Mouse (Mus musculus) forebrain, embryonic 16.5 days (tissue): ENCODE data around the gene Psmc3ip. TPM values are rescaled to one million over a fixed set of nuclear protein-coding genes. Genes with fewer than 3 reads are reported as not detected.

ENCODE experiments used
- ATAC-seq: fragments of 200-750 bp; cut with Nextera tagmentation; 2 replicates; pipeline ENCODE4 v1.8.0; 2017; ENCODE audit warnings: mild to moderate bottlenecking, moderate library complexity
- H3K27ac ChIP-seq: fragments of 300-500 bp; sonication (generic); 2 replicates; pipeline ENCODE4 v1.5.1; 2014; ENCODE audit warnings: low read length, control low read depth
- H3K27me3 ChIP-seq: fragments of 300-500 bp; sonication (generic); replicated peaks from 2 replicates; pipeline ENCODE4 v1.6.1; 2014; ENCODE audit warnings: low read length; ENCODE audit not compliant: control insufficient read depth, insufficient read depth
- H3K36me3 ChIP-seq: fragments of 300-500 bp; sonication (generic); 2 replicates; pipeline ENCODE4 v1.6.1; 2014; ENCODE audit not compliant: control insufficient read depth, insufficient read depth
- H3K4me1 ChIP-seq: fragments of 300-500 bp; sonication (generic); replicated peaks from 2 replicates; pipeline ENCODE4 v1.6.1; 2014; ENCODE audit warnings: low read length; ENCODE audit not compliant: control insufficient read depth, insufficient read depth
- H3K4me2 ChIP-seq: fragments of 300-500 bp; sonication (generic); 2 replicates; pipeline ENCODE4 v1.6.1; 2014; ENCODE audit warnings: mild to moderate bottlenecking, low read length, control low read depth
- H3K4me3 ChIP-seq: fragments of 300-500 bp; sonication (generic); replicated peaks from 2 replicates; pipeline ENCODE4 v1.5.1; 2014; ENCODE audit warnings: mild to moderate bottlenecking, low read length, control low read depth
- H3K9ac ChIP-seq: fragments of 300-500 bp; sonication (generic); replicated peaks from 2 replicates; pipeline ENCODE4 v1.6.1; 2014; ENCODE audit warnings: low read depth, low read length, control low read depth
- H3K9me3 ChIP-seq: fragments of 300-500 bp; sonication (generic); 2 replicates; pipeline ENCODE4 v1.6.1; 2016; ENCODE audit warnings: low read length; ENCODE audit not compliant: control insufficient read depth
- WGBS: fragments of 180-500 bp; shearing (Covaris S2); extraction: QIAGEN DNeasy Blood & Tissue Kit; methylation state at CpG from one replicate; pipeline ENCODE4 v1.1.7; 2014; 5-methylcytosine and 5-hydroxymethylcytosine counted together
- microRNA-seq: library from miRNA; unstranded; fragments of <30 nt; microRNA quantifications from one replicate; pipeline ENCODE4, GENCODE M21; 2017
- polyA plus RNA-seq: library from polyadenylated mRNA; unstranded; fragments of >200 nt; fragmentation: Nextera tagmentation; extraction: Ambion mirVana; gene quantifications from 2 replicates; pipeline ENCODE4 v1.2.1, GENCODE M21; 2015

The Psmc3ip gene
- polyA plus RNA-seq, 1 experiment from 2014 or later, result 43.6 TPM

DNA sequence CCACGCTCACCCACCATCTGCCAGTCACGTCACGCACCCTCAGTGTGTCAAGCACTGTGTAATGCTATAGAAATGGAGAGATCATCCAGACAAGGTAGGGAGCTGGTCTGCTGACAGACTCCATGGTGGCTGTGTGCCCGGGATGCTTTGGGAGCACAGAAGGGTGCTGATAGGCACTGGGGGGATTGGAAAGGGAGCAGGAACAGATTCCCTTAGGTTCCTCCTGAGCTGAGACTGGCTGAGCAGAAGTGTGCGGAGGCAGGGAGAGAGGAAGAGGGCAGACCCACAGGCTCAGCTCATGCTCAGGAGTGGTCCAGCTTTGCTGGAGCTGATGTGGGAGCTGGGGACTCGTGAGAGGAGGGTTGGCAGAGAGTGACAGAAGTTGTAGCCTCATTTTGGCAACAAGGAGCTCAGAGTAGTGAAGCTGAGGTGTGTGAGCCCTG is 44.2 kb downstream of the Psmc3ip start:
- H3K9me3 ChIP-seq, result no peaks in the 10 kb centered on the region
- no peak for ATAC-seq
- WGBS, result 81% methylated on average over 6 of the region's 6 CpGs

DNA sequence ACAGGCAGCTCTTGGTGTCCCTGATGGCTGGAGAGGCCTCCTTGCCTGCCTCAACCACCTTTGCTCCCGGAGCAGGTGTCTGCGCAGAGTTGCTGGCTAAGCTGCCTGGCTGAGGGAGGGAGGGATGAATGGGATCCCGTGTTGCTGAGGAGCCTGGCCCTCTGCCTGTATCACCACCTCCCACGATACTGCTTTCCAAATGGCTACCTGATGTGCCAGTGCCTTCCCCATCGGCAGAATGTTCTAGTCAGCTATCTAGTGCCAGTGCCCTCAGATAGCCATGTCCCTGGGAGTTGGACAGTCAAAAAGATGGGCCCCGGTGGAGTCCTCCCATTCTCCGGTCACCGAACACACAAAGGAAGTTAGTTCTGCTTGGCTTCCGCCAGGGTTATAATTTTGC is 44.9 kb downstream of the Psmc3ip start:
- WGBS, result 86% methylated on average over 9 of the region's 9 CpGs
- Histone ChIP-seq H3K4me1 (no peaks in the 10 kb centered on the region), H3K36me3 (peaks cover 34% of the 10 kb centered on the region)

More for the DNA sequence above, 44.2 kb downstream of the Psmc3ip start:
- Histone ChIP-seq H3K4me1 (no peaks in the 10 kb centered on the region), H3K4me2 (no peak overlapping the region), H3K27ac (no peak overlapping the region), H3K9ac (no peak overlapping the region), H3K36me3 (peaks cover 35% of the 10 kb centered on the region), H3K27me3 (no peaks in the 10 kb centered on the region), H3K4me3 (no peak overlapping the region)

DNA sequence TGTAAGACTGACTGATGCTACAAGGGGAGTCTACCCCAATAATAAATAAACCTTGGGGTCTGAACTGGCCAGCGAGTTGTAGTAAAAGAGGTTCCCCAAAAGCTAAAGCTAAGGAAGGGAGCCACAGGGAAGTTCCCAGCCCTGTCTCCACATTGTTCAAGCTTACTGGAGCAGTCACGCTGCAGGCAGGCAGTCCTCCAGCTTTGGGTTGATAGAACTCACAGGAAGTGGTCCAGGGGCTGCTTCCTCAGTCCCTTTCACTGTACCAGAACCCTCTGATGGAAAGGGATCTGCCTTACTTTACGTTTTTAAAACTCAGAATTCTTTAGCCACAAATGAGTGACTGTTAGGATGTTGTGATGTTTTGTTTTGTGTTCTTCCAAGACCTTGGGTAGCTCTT is 47.7 kb downstream of the Psmc3ip start:
- no peak overlapping the region for H3K4me2 ChIP-seq
- no peaks in the 10 kb centered on the region for H3K4me1 ChIP-seq
- H3K27me3 ChIP-seq, result no peaks in the 10 kb centered on the region
- H3K9ac ChIP-seq, result no peak overlapping the region
- ATAC-seq, result no peak
- H3K4me3 ChIP-seq, result no peak overlapping the region
- 81% methylated on average over 3 of the region's 3 CpGs for WGBS
- no peaks in the 10 kb centered on the region for H3K9me3 ChIP-seq
- H3K36me3 ChIP-seq, result peaks cover 36% of the 10 kb centered on the region
- H3K27ac ChIP-seq, result no peak overlapping the region

More for the DNA sequence above, 44.9 kb downstream of the Psmc3ip start:
- no peaks in the 10 kb centered on the region for H3K27me3 ChIP-seq
- H3K9me3 ChIP-seq, result no peaks in the 10 kb centered on the region
- no peak overlapping the region for H3K4me3 ChIP-seq
- H3K9ac ChIP-seq, result no peak overlapping the region
- H3K27ac ChIP-seq, result no peak overlapping the region
- H3K4me2 ChIP-seq, result no peak overlapping the region
- no peak for ATAC-seq

DNA sequence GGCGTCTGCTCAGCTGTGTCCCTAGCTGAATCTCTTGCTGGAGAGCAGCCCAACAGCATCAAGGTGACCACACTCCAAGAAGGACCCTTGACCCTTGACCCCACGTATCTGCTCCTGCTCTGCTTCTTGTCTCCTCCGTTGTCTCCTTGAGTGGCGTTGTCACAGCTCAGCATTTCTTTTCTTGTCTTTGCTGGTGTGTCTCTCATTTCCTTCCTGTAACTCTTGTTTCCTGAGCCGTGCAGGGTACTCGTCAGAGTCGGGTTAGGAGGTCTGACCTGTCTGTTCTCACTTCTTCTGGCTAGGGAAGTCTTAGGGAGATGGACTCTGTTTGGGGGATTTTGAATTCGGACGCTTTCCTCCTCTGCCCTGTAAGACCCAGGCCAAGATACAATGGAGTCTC is 48.8 kb downstream of the Psmc3ip start:
- H3K4me3 ChIP-seq, result no peak overlapping the region
- no peak overlapping the region for H3K27ac ChIP-seq
- no peaks in the 10 kb centered on the region for H3K27me3 ChIP-seq
- WGBS, result 71% methylated on average over 9 of the region's 9 CpGs
- ATAC-seq, result no peak
- H3K9ac ChIP-seq, result no peak overlapping the region
- H3K4me1 ChIP-seq, result no peaks in the 10 kb centered on the region
- no peaks in the 10 kb centered on the region for H3K9me3 ChIP-seq
- H3K4me2 ChIP-seq, result no peak overlapping the region
- peaks cover 43% of the 10 kb centered on the region for H3K36me3 ChIP-seq

DNA sequence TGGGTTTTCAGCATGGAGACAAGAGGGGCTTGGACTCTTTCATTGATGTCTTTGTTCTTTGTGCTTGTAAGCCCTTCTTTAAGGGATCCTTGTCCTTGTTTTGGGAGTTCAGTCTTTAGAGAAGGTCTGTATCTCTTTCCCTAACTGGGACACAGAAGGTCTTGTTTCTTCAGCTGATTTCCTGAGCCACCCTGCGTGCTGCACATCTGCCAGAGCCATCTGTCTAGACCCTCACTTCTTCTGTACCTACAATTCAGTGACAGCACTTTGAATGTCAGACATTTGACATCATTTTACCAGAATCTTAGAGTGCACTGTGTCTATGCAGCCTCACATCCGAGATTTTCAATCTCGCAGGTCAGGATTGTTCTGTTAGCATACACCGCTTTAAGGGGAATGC is 49.4 kb downstream of the Psmc3ip start:
- no peaks in the 10 kb centered on the region for H3K4me1 ChIP-seq
- no peak overlapping the region for H3K9ac ChIP-seq
- 90% methylated on average over 4 of the region's 4 CpGs for WGBS
- H3K4me3 ChIP-seq, result no peak overlapping the region
- no peak for ATAC-seq
- H3K27ac ChIP-seq, result no peak overlapping the region
- no peak overlapping the region for H3K4me2 ChIP-seq
- H3K36me3 ChIP-seq, result peaks cover 45% of the 10 kb centered on the region
- H3K9me3 ChIP-seq, result no peaks in the 10 kb centered on the region
- no peaks in the 10 kb centered on the region for H3K27me3 ChIP-seq

Small RNA genes lying within 50 kb of the gene (microRNA-seq; reads per million reads assigned to microRNA genes)
- gene Gm27626, result not detected

Other genes starting within 250 kb of the Psmc3ip start
- 9.8 and 11.9 TPM in 2 replicates for gene Stat5b, start 244.7 kb downstream of the Psmc3ip start, polyA plus RNA-seq
- 1.0 and 1.2 TPM in 2 replicates for gene Stat5a, start 236.1 kb downstream of the Psmc3ip start, polyA plus RNA-seq
- gene Stat3, start 155.9 kb downstream of the Psmc3ip start, polyA plus RNA-seq, result 30.6 and 31.5 TPM in 2 replicates
- gene Cavin1, start 124.5 kb downstream of the Psmc3ip start, polyA plus RNA-seq, result 33.6 and 45.4 TPM in 2 replicates
- gene Atp6v0a1, start 86.0 kb downstream of the Psmc3ip start, polyA plus RNA-seq, result 90.6 and 111 TPM in 2 replicates
- 7.1 and 8.0 TPM in 2 replicates for gene Naglu, start 25.4 kb downstream of the Psmc3ip start, polyA plus RNA-seq
- 0.25 and 0.30 TPM in 2 replicates for gene Hsd17b1, start 17.0 kb downstream of the Psmc3ip start, polyA plus RNA-seq
- gene Coasy, start 12.9 kb downstream of the Psmc3ip start, polyA plus RNA-seq, result 45.9 and 48.1 TPM in 2 replicates
- gene Mlx, start 8.2 kb downstream of the Psmc3ip start, polyA plus RNA-seq, result 94.6 and 102 TPM in 2 replicates
- gene Retreg3, start 24.5 kb upstream of the Psmc3ip start, polyA plus RNA-seq, result 24.5 and 25.2 TPM in 2 replicates
- gene Tubg1, start 24.5 kb upstream of the Psmc3ip start, polyA plus RNA-seq, result 90.7 and 93.0 TPM in 2 replicates
- 36.2 and 43.0 TPM in 2 replicates for gene Tubg2, start 60.5 kb upstream of the Psmc3ip start, polyA plus RNA-seq
- gene Cntnap1, start 75.1 kb upstream of the Psmc3ip start, polyA plus RNA-seq, result 0.77 and 1.5 TPM in 2 replicates
- 4.8 and 5.8 TPM in 2 replicates for gene Plekhh3, start 75.9 kb upstream of the Psmc3ip start, polyA plus RNA-seq
- 0.14 TPM in 1 of 2 replicates, not detected in the other for gene Ccr10, start 80.0 kb upstream of the Psmc3ip start, polyA plus RNA-seq
- gene Ezh1, start 131.0 kb upstream of the Psmc3ip start, polyA plus RNA-seq, result 24.8 and 27.0 TPM in 2 replicates
- 67.4 and 72.0 TPM in 2 replicates for gene Ramp2, start 150.6 kb upstream of the Psmc3ip start, polyA plus RNA-seq
- gene Vps25, start 158.3 kb upstream of the Psmc3ip start, polyA plus RNA-seq, result 91.1 and 93.3 TPM in 2 replicates
- 5.8 and 6.2 TPM in 2 replicates for gene Wnk4, start 165.1 kb upstream of the Psmc3ip start, polyA plus RNA-seq
- gene Cntd1, start 183.6 kb upstream of the Psmc3ip start, polyA plus RNA-seq, result 0.91 TPM in 2 replicates
- gene Coa3, start 183.7 kb upstream of the Psmc3ip start, polyA plus RNA-seq, result 191 and 197 TPM in 2 replicates
- gene Becn1, start 206.8 kb upstream of the Psmc3ip start, polyA plus RNA-seq, result 191 and 203 TPM in 2 replicates
- 127 and 137 TPM in 2 replicates for gene Psme3, start 220.8 kb upstream of the Psmc3ip start, polyA plus RNA-seq
- gene Aoc2, start 229.6 kb upstream of the Psmc3ip start, polyA plus RNA-seq, result 1.9 and 3.2 TPM in 2 replicates
- 0.09 and 0.10 TPM in 2 replicates for gene Aoc3, start 235.2 kb upstream of the Psmc3ip start, polyA plus RNA-seq